Mouse (Mus musculus): ENCODE results near the gene Itgb4. TPM values are rescaled to one million over a fixed set of nuclear protein-coding genes. Genes with fewer than 3 reads are reported as not detected.

The Itgb4 gene
- polyA plus RNA-seq, 1 experiment from 2014 or later = 10.2 TPM

- ATAC-seq (ENCODE audit: insufficient number of reproducible peaks, insufficient read depth, low FRiP score, low read depth) = peak; percentile 64
- Histone ChIP-seq H3K9ac (replicated peaks; ENCODE audit: low read depth, low read length) (peak overlapping the region; percentile 99), H3K9me3 (ENCODE audit: control insufficient read depth, low read depth, low read length) (no peaks in the 10 kb centered on the region), H3K4me3 (ENCODE audit: low read depth, low read length) (peak overlapping the region; percentile 90), H3K4me1 (ENCODE audit: control insufficient read depth, insufficient read depth, low read length) (0 out of 2 replicates have a peak, but pooled peaks cover 5% of the 10 kb centered on the region), H3K36me3 (ENCODE audit: control insufficient read depth, insufficient read depth, low read length) (peaks cover 12% of the 10 kb centered on the region), H3K27ac (ENCODE audit: low read length) (peak overlapping the region; percentile 100), H3K27me3 (ENCODE audit: control insufficient read depth, insufficient read depth, low read length) (no peaks in the 10 kb centered on the region), H3K4me2 (replicated peaks; ENCODE audit: low read depth, low read length) (peak overlapping the region; percentile 56)
- WGBS = under 1% methylated on average over 52 of the region's 57 CpGs
Measured at GRCm38 (mm10) chr11:116023771-116024355, 49.4 kb downstream of the Itgb4 start.

- peak overlapping the region; percentile 90 for H3K4me3 ChIP-seq (ENCODE audit: low read depth, low read length)
Measured at GRCm38 (mm10) chr11:116024356-116024808, 49.9 kb downstream of the Itgb4 start.

GRCm38 (mm10) chr11:116025056-116025845, 50.7 kb downstream of the Itgb4 start:
- H3K9me3 ChIP-seq (ENCODE audit: control insufficient read depth, low read depth, low read length) = no peaks in the 10 kb centered on the region
- ATAC-seq (ENCODE audit: insufficient number of reproducible peaks, insufficient read depth, low FRiP score, low read depth) = no peak
- WGBS = 88% methylated on average over 3 of the region's 3 CpGs
- H3K36me3 ChIP-seq (ENCODE audit: control insufficient read depth, insufficient read depth, low read length) = peaks cover 12% of the 10 kb centered on the region
- no peak overlapping the region for H3K4me2 ChIP-seq (replicated peaks; ENCODE audit: low read depth, low read length)
- no peaks in the 10 kb centered on the region for H3K27me3 ChIP-seq (ENCODE audit: control insufficient read depth, insufficient read depth, low read length)
- no peak overlapping the region for H3K9ac ChIP-seq (replicated peaks; ENCODE audit: low read depth, low read length)
- no peak overlapping the region for H3K27ac ChIP-seq (ENCODE audit: low read length)
- H3K4me1 ChIP-seq (ENCODE audit: control insufficient read depth, insufficient read depth, low read length) = 0 out of 2 replicates have a peak, but pooled peaks cover 5% of the 10 kb centered on the region
- no peak overlapping the region for H3K4me3 ChIP-seq (ENCODE audit: low read depth, low read length)

More at GRCm38 (mm10) chr11:116024356-116024808, 49.9 kb downstream of the Itgb4 start:
- no peaks in the 10 kb centered on the region for H3K27me3 ChIP-seq (ENCODE audit: control insufficient read depth, insufficient read depth, low read length)
- 0 out of 2 replicates have a peak, but pooled peaks cover 5% of the 10 kb centered on the region for H3K4me1 ChIP-seq (ENCODE audit: control insufficient read depth, insufficient read depth, low read length)
- peak overlapping the region; percentile 100 for H3K27ac ChIP-seq (ENCODE audit: low read length)
- WGBS = under 1% methylated on average over 37 of the region's 37 CpGs
- peak; percentile 94 for ATAC-seq (ENCODE audit: insufficient number of reproducible peaks, insufficient read depth, low FRiP score, low read depth)
- H3K9me3 ChIP-seq (ENCODE audit: control insufficient read depth, low read depth, low read length) = no peaks in the 10 kb centered on the region
- peak overlapping the region; percentile 99 for H3K9ac ChIP-seq (replicated peaks; ENCODE audit: low read depth, low read length)
- H3K36me3 ChIP-seq (ENCODE audit: control insufficient read depth, insufficient read depth, low read length) = peaks cover 12% of the 10 kb centered on the region
- H3K4me2 ChIP-seq (replicated peaks; ENCODE audit: low read depth, low read length) = no peak overlapping the region

- 81% methylated on average over 4 of the region's 4 CpGs for WGBS
- Histone ChIP-seq H3K27ac (ENCODE audit: low read length) (no peak within 1 kb of the TSS), H3K4me2 (replicated peaks; ENCODE audit: low read depth, low read length) (no peak within 1 kb of the TSS), H3K9me3 (ENCODE audit: control insufficient read depth, low read depth, low read length) (no peaks in the 10 kb centered on the region), H3K36me3 (ENCODE audit: control insufficient read depth, insufficient read depth, low read length) (no peaks in the 10 kb centered on the region), H3K27me3 (ENCODE audit: control insufficient read depth, insufficient read depth, low read length) (no peaks in the 10 kb centered on the region), H3K4me3 (ENCODE audit: low read depth, low read length) (no peak within 1 kb of the TSS), H3K4me1 (ENCODE audit: control insufficient read depth, insufficient read depth, low read length) (peaks cover 7% of the 10 kb centered on the region; the same call in 1 of the 2 replicates), H3K9ac (replicated peaks; ENCODE audit: low read depth, low read length) (no peak within 1 kb of the TSS)
- no peak for ATAC-seq (ENCODE audit: insufficient number of reproducible peaks, insufficient read depth, low FRiP score, low read depth)
Measured at GRCm38 (mm10) chr11:116027756-116028155, 53.2 kb downstream of the Itgb4 start, which contains the start of gene H3f3b. Gene H3f3b, minus strand, starts transcription at chr11:116027962.

GRCm38 (mm10) chr11:116028177-116028865, 53.8 kb downstream of the Itgb4 start:
- Histone ChIP-seq H3K4me3 (ENCODE audit: low read depth, low read length) (no peak overlapping the region), H3K4me1 (ENCODE audit: control insufficient read depth, insufficient read depth, low read length) (peaks cover 7% of the 10 kb centered on the region; the same call in 1 of the 2 replicates), H3K4me2 (replicated peaks; ENCODE audit: low read depth, low read length) (no peak overlapping the region), H3K9ac (replicated peaks; ENCODE audit: low read depth, low read length) (no peak overlapping the region), H3K9me3 (ENCODE audit: control insufficient read depth, low read depth, low read length) (no peaks in the 10 kb centered on the region), H3K36me3 (ENCODE audit: control insufficient read depth, insufficient read depth, low read length) (0 out of 2 replicates have a peak, but pooled peaks cover 1% of the 10 kb centered on the region), H3K27me3 (ENCODE audit: control insufficient read depth, insufficient read depth, low read length) (no peaks in the 10 kb centered on the region), H3K27ac (ENCODE audit: low read length) (no peak overlapping the region)
- WGBS = 77% methylated on average over 9 of the region's 9 CpGs
- no peak for ATAC-seq (ENCODE audit: insufficient number of reproducible peaks, insufficient read depth, low FRiP score, low read depth)

GRCm38 (mm10) chr11:116029086-116029865, 54.8 kb downstream of the Itgb4 start:
- no peak for ATAC-seq (ENCODE audit: insufficient number of reproducible peaks, insufficient read depth, low FRiP score, low read depth)
- no peaks in the 10 kb centered on the region for H3K9me3 ChIP-seq (ENCODE audit: control insufficient read depth, low read depth, low read length)
- H3K36me3 ChIP-seq (ENCODE audit: control insufficient read depth, insufficient read depth, low read length) = 0 out of 2 replicates have a peak, but pooled peaks cover 4% of the 10 kb centered on the region
- H3K4me3 ChIP-seq (ENCODE audit: low read depth, low read length) = peak overlapping the region; percentile 46
- no peak overlapping the region for H3K9ac ChIP-seq (replicated peaks; ENCODE audit: low read depth, low read length)
- no peak overlapping the region for H3K27ac ChIP-seq (ENCODE audit: low read length)
- 81% methylated on average over 6 of the region's 6 CpGs for WGBS
- peaks cover 7% of the 10 kb centered on the region; the same call in 1 of the 2 replicates for H3K4me1 ChIP-seq (ENCODE audit: control insufficient read depth, insufficient read depth, low read length)
- peak overlapping the region; percentile 64 for H3K4me2 ChIP-seq (replicated peaks; ENCODE audit: low read depth, low read length)
- H3K27me3 ChIP-seq (ENCODE audit: control insufficient read depth, insufficient read depth, low read length) = no peaks in the 10 kb centered on the region

GRCm38 (mm10) chr11:116030088-116030897, 55.8 kb downstream of the Itgb4 start, which contains the start of gene Unk:
Gene Unk, plus strand, starts transcription at chr11:116030322.
- Histone ChIP-seq H3K9me3 (ENCODE audit: control insufficient read depth, low read depth, low read length) (no peaks in the 10 kb centered on the region), H3K4me2 (replicated peaks; ENCODE audit: low read depth, low read length) (peak within 1 kb of the TSS; percentile 78), H3K9ac (replicated peaks; ENCODE audit: low read depth, low read length) (peak within 1 kb of the TSS; percentile 74), H3K27ac (ENCODE audit: low read length) (peak within 1 kb of the TSS; percentile 99), H3K27me3 (ENCODE audit: control insufficient read depth, insufficient read depth, low read length) (no peaks in the 10 kb centered on the region), H3K4me1 (ENCODE audit: control insufficient read depth, insufficient read depth, low read length) (peaks cover 4% of the 10 kb centered on the region; the same call in 1 of the 2 replicates), H3K4me3 (ENCODE audit: low read depth, low read length) (peak within 1 kb of the TSS; percentile 46), H3K36me3 (ENCODE audit: control insufficient read depth, insufficient read depth, low read length) (0 out of 2 replicates have a peak, but pooled peaks cover 4% of the 10 kb centered on the region)
- ATAC-seq (ENCODE audit: insufficient number of reproducible peaks, insufficient read depth, low FRiP score, low read depth) = peak; percentile 94
- WGBS = under 1% methylated on average over 65 of the region's 67 CpGs

All from stomach, embryonic 14.5 days (tissue).